8 mouse cellular contexts compared by ENCODE assay signal in genomic region chr9:23223549-23224077, GRCm38 (mm10). TPM values are rescaled to one million over a fixed set of nuclear protein-coding genes. Genes with fewer than 3 reads are reported as not detected.
DNase-seq lines count a peak whose midpoint lies in the region; ATAC-seq and TF ChIP-seq lines count a peak whose summit lies in the region.

No protein-coding gene starts in this region.

- H3K36me3 ChIP-seq in megakaryocyte, embryonic 14.5 days (replicated peaks; ENCODE audit: low read length): no peaks in the 10 kb centered on the region
- no peaks in the 10 kb centered on the region for H3K36me3 ChIP-seq in hindbrain, postnatal 0 days (ENCODE audit: insufficient read depth, low read length)
- H3K36me3 ChIP-seq in myocyte (ENCODE audit: control insufficient read depth, insufficient read depth): no peaks in the 10 kb centered on the region

- peak overlapping the region; percentile 73 for H3K27ac ChIP-seq in hindbrain, postnatal 0 days

- 2% methylated on average over 28 of the region's 29 CpGs for WGBS in hindbrain, postnatal 0 days

- ATAC-seq in megakaryocyte, adult 5-6 weeks (ENCODE audit: poor library complexity, severe bottlenecking): no peak
- ATAC-seq in hindbrain, postnatal 0 days: peak; percentile 46; the same call in 1 of the 2 replicates
- no peak for ATAC-seq in monocyte, adult 5-6 weeks (replicated peaks; ENCODE audit: insufficient number of reproducible peaks, low FRiP score, low TSS enrichment, poor library complexity, severe bottlenecking)

- H3K4me3 ChIP-seq in megakaryocyte, embryonic 14.5 days (replicated peaks): peak overlapping the region; percentile 86
- H3K4me3 ChIP-seq in hindbrain, postnatal 0 days (ENCODE audit: low read length): peak overlapping the region; percentile 75
- peak overlapping the region; percentile 48 for H3K4me3 ChIP-seq in myocyte

- peak; percentile 32 to 46 for DNase-seq in cerebellum, postnatal 10 days
- no peak for DNase-seq in cerebellum, postnatal 4 days (ENCODE audit: low spot score in 2 of 2)
- peak; percentile 30 for DNase-seq in hindbrain, postnatal 0 days (ENCODE audit: low spot score)
- no peak for DNase-seq in ovary, postnatal 10 days (ENCODE audit: low spot score)

- peak; percentile 10 for TF ChIP-seq POLR2A in myocyte (IDR thresholded peaks at IDR 0.05; ENCODE audit: insufficient read length, low read depth)

- H3K4me2 ChIP-seq in hindbrain, postnatal 0 days (ENCODE audit: low read depth, low read length): peak overlapping the region; percentile 98
- peak overlapping the region; percentile 81 for H3K4me2 ChIP-seq in myocyte (ENCODE audit: low read depth)

- peak overlapping the region; percentile 92 for H3ac ChIP-seq in myocyte (ENCODE audit: control insufficient read depth, insufficient read length)

- H3K79me2 ChIP-seq in myocyte (ENCODE audit: control insufficient read depth, insufficient read depth): no peaks in the 10 kb centered on the region

- H3K27me3 ChIP-seq in megakaryocyte, embryonic 14.5 days (replicated peaks): peaks cover 75% of the 10 kb centered on the region
- H3K27me3 ChIP-seq in hindbrain, postnatal 0 days (ENCODE audit: insufficient read depth, low read length): no peaks in the 10 kb centered on the region; the same call in 1 of the 2 replicates
- no peaks in the 10 kb centered on the region for H3K27me3 ChIP-seq in myocyte (ENCODE audit: control insufficient read depth, insufficient read depth, insufficient read length)

- no peaks in the 10 kb centered on the region for H3K9me3 ChIP-seq in megakaryocyte, embryonic 14.5 days
- no peaks in the 10 kb centered on the region for H3K9me3 ChIP-seq in hindbrain, postnatal 0 days (ENCODE audit: low read length)

- H3K9ac ChIP-seq in hindbrain, postnatal 0 days (replicated peaks; ENCODE audit: low read length): peak overlapping the region; percentile 76

- no peak for TF ChIP-seq CTCF in hindbrain, postnatal 0 days (IDR thresholded peaks at IDR 0.05; ENCODE audit: low read depth)

- H3K4me1 ChIP-seq in megakaryocyte, embryonic 14.5 days: peaks cover 15% of the 10 kb centered on the region
- H3K4me1 ChIP-seq in hindbrain, postnatal 0 days (ENCODE audit: insufficient read depth, low read length): no peaks in the 10 kb centered on the region

TF ChIP-seq in myocyte, 11 proteins besides CTCF, POLR2A, EP300 and RAD21:
- TF ChIP-seq TCF3 (IDR thresholded peaks at IDR 0.05; ENCODE audit: insufficient read length, low read depth): no peak
- no peak for TF ChIP-seq SRF (IDR thresholded peaks at IDR 0.05; ENCODE audit: control insufficient read depth, insufficient read length, low read depth)
- TF ChIP-seq TCF12 (IDR thresholded peaks at IDR 0.05; ENCODE audit: insufficient read depth, poor library complexity, severe bottlenecking): no peak
- no peak for TF ChIP-seq USF1 (IDR thresholded peaks at IDR 0.05; ENCODE audit: low read depth)
- TF ChIP-seq MYOD1 (IDR thresholded peaks at IDR 0.05; ENCODE audit: control insufficient read depth in 1 of 3, insufficient read length in 2 of 3, low read depth in 2 of 3): no peak
- no peak for TF ChIP-seq MAX (IDR thresholded peaks at IDR 0.05; ENCODE audit: low read depth)
TF ChIP-seq in myocyte: peak in this region for 0.

RNA-seq across cellular contexts. Expression of gene Bmper, which starts 0.7 kb away (rescaled TPM):
- polyA plus RNA-seq in megakaryocyte, embryonic 14.5 days (2012; ENCODE audit: insufficient read depth, low replicate concordance): not detected in 2 replicates
- not detected in 2 replicates for total RNA-seq in megakaryocyte, adult 5-6 weeks (2015)
- total RNA-seq in megakaryocyte, adult 5-6 weeks (2017): not detected in 2 replicates
- total RNA-seq in hindbrain, postnatal 0 days (2014; rRNA removed): 9.9 and 10.2 TPM in 2 replicates
- polyA plus RNA-seq in hindbrain, postnatal 0 days (2015; fragmentation: Nextera tagmentation; extraction: Ambion mirVana): 6.7 and 8.1 TPM in 2 replicates
- polyA plus RNA-seq in myocyte (2012; fragmentation: generic; extraction: Trizol): 2.2 TPM
- total RNA-seq in monocyte, adult 5-6 weeks (2017): not detected in 3 replicates

Comparison
In these comparisons a context has a peak if more than half of its experiments do, and no peak if none do; other contexts are left out.
1. DNase-seq: peak in cerebellum, postnatal 10 days (2 of 2) and hindbrain, postnatal 0 days (single experiment); none in cerebellum, postnatal 4 days (0 of 2) and ovary, postnatal 10 days (single experiment).
2. RNA of gene Bmper, which starts 0.7 kb away (total RNA-seq): 9.9 to 10.2 TPM in hindbrain, postnatal 0 days; not detected in megakaryocyte, adult 5-6 weeks and not detected in monocyte, adult 5-6 weeks; every median in the first group is over 10 times any median in the second.
3. Peak in every context shown above with its lines, with median percentiles within 50 percentile points of each other: H3K4me3 ChIP-seq.